Mouse (Mus musculus) olfactory bulb, adult 2 months (tissue): ENCODE measurements around the gene 5330417H12Rik.

Experiments
- CTCF ChIP-seq: fragments of 200-500 bp; IDR thresholded peaks from 2 replicates; pipeline ENCODE4 v1.5.1; 2012; ENCODE audit warnings: low read depth, mild to moderate bottlenecking, low read length, moderate library complexity; ENCODE audit not compliant: insufficient read depth
- POLR2A ChIP-seq: fragments of 200-500 bp; IDR thresholded peaks from 2 replicates; pipeline ENCODE4 v1.6.1; 2012; ENCODE audit warnings: mild to moderate bottlenecking, low read depth, low read length, moderate library complexity; ENCODE audit not compliant: insufficient read depth

DNA sequence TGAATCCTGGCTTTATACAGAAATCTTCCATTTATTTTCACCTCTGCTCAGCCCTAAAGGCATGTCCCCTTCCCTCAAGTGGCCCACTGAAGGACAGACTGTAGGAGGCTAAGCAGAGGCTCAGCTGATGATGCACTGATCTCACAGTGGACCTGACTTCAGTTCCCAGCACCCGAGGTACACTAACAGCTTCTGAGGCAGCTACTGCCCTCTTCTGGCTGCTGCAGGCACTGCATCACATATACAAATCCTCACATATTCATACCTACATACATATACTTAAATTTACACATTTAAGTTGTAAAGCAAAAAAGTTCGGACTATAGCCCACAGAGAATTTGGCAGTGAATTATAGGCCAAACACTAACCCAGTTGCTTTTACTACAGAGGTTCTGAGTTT, 20.0 kb upstream of the 5330417H12Rik start:
- TF ChIP-seq POLR2A (no peak), CTCF (no peak)
